Mouse (Mus musculus): ENCODE results near the gene Map3k9. TPM values are rescaled to one million over a fixed set of nuclear protein-coding genes. Genes with fewer than 3 reads are reported as not detected.

The Map3k9 gene
- total RNA-seq, 4 experiments from 2014 or later: 0.09 to 0.26 (median 0.18) TPM

DNA sequence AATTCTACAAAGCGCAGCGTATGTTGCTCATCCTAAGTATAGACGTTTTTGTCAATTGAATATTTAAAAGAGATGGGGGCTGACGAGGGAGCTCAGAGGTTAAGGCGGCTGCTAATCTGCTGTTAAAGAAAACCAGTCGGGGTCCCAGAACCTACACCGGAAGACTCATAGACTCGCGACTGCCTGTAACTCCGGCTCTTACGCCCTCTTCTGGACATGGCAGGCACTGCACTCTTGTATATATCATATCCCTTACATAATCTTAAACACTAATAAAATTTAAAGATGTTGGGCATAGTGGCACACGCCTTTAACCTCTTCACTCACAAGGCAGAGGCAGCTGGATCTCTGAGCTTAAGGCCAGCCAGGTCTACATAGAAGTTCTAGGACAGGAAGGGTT lies 6.3 kb upstream of the Map3k9 start:
- no peak for DNase-seq (ENCODE audit: low spot score)

GRCm38 (mm10) chr12:81783301-81783700 lies 2.3 kb upstream of the Map3k9 start:
- no peak for DNase-seq (ENCODE audit: low spot score)

- DNase-seq (ENCODE audit: low spot score): no peak
These were observed 1.6 kb upstream of the Map3k9 start for GRCm38 (mm10) chr12:81782606-81783005.

- DNase-seq (ENCODE audit: low spot score): no peak
These were observed 493 bp downstream of the Map3k9 start for GRCm38 (mm10) chr12:81780271-81781093.

- DNase-seq (ENCODE audit: low spot score): no peak
These were observed 1.1 kb downstream of the Map3k9 start for GRCm38 (mm10) chr12:81779831-81780230.

GRCm38 (mm10) chr12:81776191-81776590 lies 4.8 kb downstream of the Map3k9 start:
- no peak for DNase-seq (ENCODE audit: low spot score)

DNA sequence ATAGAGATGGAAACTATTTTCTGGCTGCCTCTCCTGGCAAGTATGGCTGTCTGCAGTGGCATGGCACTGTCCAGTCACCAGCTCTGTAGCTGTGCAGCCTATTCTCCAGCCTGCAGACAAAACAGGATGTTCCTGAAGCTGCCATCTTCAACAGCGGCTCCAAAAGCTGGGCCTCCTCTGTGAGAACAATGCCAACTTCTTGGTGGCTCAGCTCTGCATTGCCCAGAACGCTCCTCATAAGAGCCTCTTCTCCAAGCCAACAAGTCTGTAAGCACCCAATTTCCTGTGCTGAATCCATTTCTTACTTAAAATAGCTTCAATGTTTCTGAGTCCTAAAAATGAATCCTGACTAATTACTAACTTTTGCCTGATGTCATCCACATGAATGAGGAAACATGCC lies 5.3 kb downstream of the Map3k9 start:
- no peak for DNase-seq (ENCODE audit: low spot score)

DNA sequence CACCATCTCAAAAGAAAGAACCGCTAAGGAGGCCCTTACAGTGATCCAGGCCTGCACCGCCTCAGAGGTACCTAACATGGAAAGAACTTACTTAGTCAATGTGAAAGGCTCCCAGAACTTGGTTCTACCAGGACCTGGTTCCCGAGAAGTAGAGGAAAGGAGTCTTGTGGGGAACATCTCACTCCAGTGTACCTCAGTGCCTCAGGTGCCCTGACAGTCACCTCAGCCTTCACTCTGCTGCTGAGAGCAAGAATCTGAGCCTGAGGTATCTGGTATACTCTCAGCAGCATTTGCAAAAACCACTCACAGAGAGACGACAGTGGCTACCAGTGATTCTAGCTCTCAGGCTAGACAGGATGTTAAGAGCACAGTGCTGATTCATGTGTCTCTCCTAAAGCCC lies 6.8 kb downstream of the Map3k9 start:
- no peak for DNase-seq (ENCODE audit: low spot score)

DNA sequence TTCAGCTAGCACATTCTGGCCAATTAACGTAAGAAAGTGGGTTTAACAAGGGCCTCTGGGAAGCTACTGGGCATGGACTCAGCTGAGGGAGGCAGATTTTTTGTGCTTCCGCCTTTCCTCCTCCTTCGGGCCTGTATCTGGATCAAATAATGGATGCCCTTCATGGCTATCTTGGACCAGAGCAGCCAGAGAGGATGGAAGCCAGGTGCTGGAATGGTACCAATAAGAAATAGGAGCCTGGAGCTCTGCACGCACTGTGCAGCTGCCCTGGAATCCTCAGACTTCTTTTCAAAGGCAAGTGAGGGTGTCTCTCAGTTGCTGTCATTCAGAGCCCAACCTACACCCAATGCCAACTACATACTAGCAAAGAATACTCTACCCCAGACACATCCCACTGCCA lies 11.5 kb downstream of the Map3k9 start:
- DNase-seq (ENCODE audit: low spot score): no peak

DNA sequence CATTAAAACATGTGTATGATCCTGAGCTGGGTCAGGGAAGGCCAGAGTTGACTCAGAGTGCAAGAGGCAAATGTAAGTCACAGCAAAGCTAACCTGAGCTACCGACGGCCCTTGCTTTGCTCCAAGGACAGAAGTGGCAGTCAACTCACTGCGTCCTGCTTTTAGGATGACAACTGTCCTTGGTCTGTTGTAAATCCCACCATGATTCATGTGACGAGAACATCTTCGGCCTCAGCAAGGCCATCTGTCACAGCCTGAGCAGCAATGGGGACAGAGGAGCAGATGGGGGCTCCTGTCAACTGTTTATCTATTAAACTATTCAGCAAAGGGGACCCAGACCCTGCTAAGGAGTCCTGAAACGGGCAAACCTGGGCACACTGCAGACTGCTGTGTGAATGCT lies 15.6 kb downstream of the Map3k9 start:
- DNase-seq (ENCODE audit: low spot score): no peak

DNA sequence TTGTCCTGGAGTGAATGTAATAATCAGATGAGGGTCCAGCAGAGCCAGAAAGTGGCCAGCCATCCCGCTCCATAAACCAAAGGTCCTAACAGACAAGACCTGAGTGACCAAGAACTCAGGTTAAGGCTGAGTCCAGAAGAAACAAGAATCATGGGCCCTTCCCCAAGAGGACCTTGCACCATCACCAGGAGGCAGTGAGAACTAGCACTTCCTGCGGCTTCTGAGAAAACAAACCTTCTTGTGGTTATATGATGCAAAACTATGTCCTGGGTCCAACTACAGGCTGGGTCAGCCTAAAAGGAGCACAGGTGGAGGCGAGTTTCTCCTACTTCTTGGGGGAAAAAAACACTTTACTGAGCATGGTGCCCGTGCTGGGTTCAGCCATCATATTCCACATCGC lies 16.6 kb downstream of the Map3k9 start:
- DNase-seq (ENCODE audit: low spot score): no peak

DNA sequence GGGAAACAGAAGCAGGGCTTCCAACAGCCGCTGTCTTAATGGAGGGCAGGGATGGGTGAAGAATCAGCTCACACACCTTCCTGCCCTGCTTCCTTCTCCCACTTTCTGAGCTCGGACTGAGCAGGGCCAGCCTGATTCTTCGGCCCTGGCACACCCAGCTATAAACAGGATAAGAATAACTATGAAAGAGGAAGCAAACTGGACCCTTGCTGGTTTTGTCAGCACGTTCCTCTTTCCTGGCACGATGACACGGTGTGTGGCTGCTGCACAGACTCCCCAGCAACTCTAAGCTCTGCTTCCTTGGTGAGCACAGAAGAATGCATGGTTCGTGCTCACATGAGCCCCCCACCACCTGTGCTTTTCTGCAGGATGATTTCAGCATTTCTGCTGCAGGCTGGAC lies 26.3 kb downstream of the Map3k9 start:
- DNase-seq (ENCODE audit: low spot score): peak; percentile 38

DNA sequence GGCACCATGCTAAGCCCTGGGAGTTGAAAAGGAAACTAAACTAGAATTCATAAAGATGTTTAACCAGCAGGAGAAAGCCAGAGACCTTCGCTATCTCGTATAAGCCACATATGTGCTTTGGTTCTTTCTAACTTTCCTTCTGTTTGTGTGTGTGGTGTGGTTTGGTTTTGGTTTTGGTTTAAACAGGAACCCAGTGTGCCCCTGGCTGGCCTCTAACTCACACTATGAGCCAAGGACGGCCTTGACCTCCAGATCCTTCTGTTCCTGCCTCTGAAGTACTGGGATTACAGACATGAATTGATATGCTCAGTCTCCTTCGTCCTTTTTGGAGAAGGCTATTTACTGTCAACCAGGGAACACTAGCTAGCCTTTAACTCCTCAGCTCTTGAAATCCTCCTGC lies 29.9 kb downstream of the Map3k9 start:
- DNase-seq (ENCODE audit: low spot score): no peak

- DNase-seq (ENCODE audit: low spot score): no peak
These were observed 32.1 kb downstream of the Map3k9 start for GRCm38 (mm10) chr12:81748918-81749317.

- DNase-seq (ENCODE audit: low spot score): no peak
These were observed 32.9 kb downstream of the Map3k9 start for GRCm38 (mm10) chr12:81748021-81748576.

DNA sequence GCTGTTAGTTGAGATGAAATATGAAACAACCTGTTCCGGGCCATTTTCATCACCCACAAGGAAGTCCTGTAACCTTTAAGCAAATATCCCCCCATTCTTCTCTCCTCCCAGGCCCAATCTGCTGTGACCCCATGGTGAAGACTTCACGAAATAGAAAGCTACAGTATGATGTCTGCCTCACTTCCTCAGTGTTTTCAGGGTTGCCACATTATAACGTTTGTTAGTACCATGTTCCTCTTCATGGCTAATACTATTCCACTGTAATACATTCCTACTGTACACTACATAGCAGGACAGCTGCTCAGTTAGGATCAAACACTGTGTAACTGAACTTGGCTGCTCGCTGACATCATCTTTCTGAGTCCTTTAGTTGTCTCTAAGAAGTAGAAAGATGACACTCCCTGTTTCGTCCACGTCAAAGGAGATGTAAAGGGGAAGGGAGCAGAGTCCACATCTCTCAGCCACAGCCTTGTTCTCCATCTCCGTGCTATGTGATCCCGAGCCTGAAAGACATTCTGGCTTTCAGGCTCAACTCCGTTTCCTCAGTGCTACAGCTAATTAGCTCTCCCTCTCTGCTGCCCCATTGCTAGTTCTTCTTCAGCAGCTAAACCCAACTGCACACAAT lies 34.5 kb downstream of the Map3k9 start:
- no peak for DNase-seq (ENCODE audit: low spot score)

DNA sequence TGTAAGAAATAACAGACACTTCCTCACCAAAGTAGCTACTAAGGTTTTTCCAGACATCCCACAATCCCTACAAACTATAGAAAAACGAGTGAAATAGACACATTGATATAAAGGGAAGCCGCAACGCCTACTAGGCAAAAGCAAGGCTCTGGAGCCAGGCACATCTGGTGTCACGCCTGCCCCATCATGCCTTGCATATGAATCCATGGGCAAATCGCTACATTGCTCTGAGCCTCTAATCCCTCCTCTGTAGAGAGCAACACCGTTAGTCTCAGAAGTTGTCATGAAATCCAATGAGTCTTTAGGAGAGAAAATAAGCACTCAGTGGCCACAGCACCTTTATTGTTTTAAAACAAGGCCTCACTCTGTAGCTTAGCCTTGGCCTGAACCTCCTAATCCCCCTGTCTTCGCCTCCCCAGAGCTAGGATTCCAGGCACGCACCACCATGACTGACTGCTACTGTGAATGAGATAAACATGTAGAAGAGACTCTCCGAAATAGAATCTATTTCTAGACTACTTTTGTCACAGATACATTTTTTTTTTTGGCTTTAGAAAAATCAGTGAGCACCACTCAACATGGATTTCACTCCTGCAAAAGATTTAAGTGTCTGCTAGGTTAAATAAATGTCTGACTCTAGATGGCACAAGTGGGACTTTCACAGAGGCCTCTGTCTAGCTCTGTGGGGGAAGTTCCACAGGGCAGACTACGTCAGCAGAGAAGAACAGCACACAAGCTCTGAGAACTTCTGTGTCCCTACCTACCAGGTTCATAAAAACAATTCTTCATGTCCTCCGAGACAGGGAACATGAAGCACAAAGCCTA lies 45.5 kb downstream of the Map3k9 start:
- no peak for DNase-seq (ENCODE audit: low spot score)

- no peak for DNase-seq (ENCODE audit: low spot score)
These were observed 54.6 kb downstream of the Map3k9 start for GRCm38 (mm10) chr12:81726246-81726822.

GRCm38 (mm10) chr12:81724776-81725175 lies 56.2 kb downstream of the Map3k9 start:
- DNase-seq (ENCODE audit: low spot score): no peak

- no peak for DNase-seq (ENCODE audit: low spot score)
These were observed 57.6 kb downstream of the Map3k9 start for GRCm38 (mm10) chr12:81723375-81723774.

- DNase-seq (ENCODE audit: low spot score): peak; percentile 16
These were observed 61.3 kb downstream of the Map3k9 start for GRCm38 (mm10) chr12:81719715-81720114.

DNA sequence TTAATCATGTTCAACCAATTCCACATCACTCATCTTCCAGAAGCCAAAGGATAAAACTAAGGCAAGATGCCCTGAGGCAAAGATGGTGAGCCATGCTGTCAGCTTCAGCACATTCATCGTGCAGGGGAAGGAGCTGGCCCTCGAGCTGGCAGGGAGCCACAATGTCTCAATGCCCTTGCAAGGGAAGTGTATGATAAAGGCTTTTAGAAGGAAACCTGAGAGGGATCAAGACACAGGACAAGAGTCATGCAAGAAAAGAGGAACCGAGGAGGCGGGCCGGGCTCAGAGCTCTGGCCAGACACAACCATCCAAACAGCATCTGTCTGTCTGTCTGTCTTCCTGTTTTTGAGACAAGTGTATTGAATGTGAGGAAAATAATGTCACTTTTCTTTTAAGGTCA lies 61.8 kb downstream of the Map3k9 start:
- peak; percentile 16 for DNase-seq (ENCODE audit: low spot score)
